Mouse (Mus musculus) liver, embryonic 14.5 days (tissue): ENCODE data around the gene 2210016F16Rik.

ENCODE experiments used
- CTCF ChIP-seq: IDR thresholded peaks from 2 replicates; pipeline ENCODE4 v1.5.1; 2016; ENCODE audit warnings: antibody characterized with exemption, low read depth, control low read depth
- EP300 ChIP-seq: IDR thresholded peaks from 2 replicates; pipeline ENCODE4 v1.6.1; 2016; ENCODE audit warnings: antibody characterized with exemption, low read depth

- TF ChIP-seq EP300 (no peak), CTCF (no peak)
Observed at GRCm38 (mm10) chr13:58337456-58337855, 47.6 kb downstream of the 2210016F16Rik start.
